Mouse (Mus musculus) limb, embryonic 10.5 days (tissue): ENCODE results near the gene Sox6. TPM values are rescaled to one million over a fixed set of nuclear protein-coding genes. Genes with fewer than 3 reads are reported as not detected.

Source experiments
- DNase-seq: peaks from one replicate; pipeline ENCODE4 v3.0.0-alpha.2; 2017; ENCODE audit warnings: low spot score
- H3K27ac ChIP-seq: fragments of 300-500 bp; sonication (generic); 2 replicates; pipeline ENCODE4 v1.5.1; 2016; ENCODE audit warnings: mild to moderate bottlenecking
- H3K27me3 ChIP-seq: fragments of 300-500 bp; sonication (generic); 2 replicates; pipeline ENCODE4 v1.6.1; 2016; ENCODE audit warnings: low read depth, mild to moderate bottlenecking; ENCODE audit not compliant: poor library complexity, severe bottlenecking
- H3K36me3 ChIP-seq: fragments of 300-500 bp; sonication (generic); 2 replicates; pipeline ENCODE4 v1.6.1; 2016; ENCODE audit warnings: mild to moderate bottlenecking, moderate library complexity
- H3K4me1 ChIP-seq: fragments of 300-500 bp; sonication (generic); 2 replicates; pipeline ENCODE4 v1.6.1; 2016
- H3K4me3 ChIP-seq: fragments of 300-500 bp; sonication (generic); 2 replicates; pipeline ENCODE4 v1.5.1; 2016; ENCODE audit warnings: mild to moderate bottlenecking, moderate library complexity
- H3K9me3 ChIP-seq: fragments of 300-500 bp; sonication (generic); replicated peaks from 2 replicates; pipeline ENCODE4 v1.6.1; 2016; ENCODE audit warnings: mild to moderate bottlenecking
- WGBS: fragments of 180-500 bp; shearing (Covaris S2); methylation state at CpG from one replicate; pipeline ENCODE4 v1.1.7; 2016; 5-methylcytosine and 5-hydroxymethylcytosine counted together
- polyA plus RNA-seq: library from polyadenylated mRNA; unstranded; fragments of >200 nt; fragmentation: Nextera tagmentation; extraction: Ambion mirVana; gene quantifications from 2 replicates; pipeline ENCODE4 v1.2.1, GENCODE M21; 2016

Gene Sox6
- polyA plus RNA-seq, 1 experiment from 2014 or later = 23.7 TPM

GRCm38 (mm10) chr7:115453042-115453712, 585.4 kb downstream of the Sox6 start:
- DNase-seq = peak; percentile 92
- no peaks in the 10 kb centered on the region for H3K9me3 ChIP-seq
- WGBS = 13% methylated on average over 21 of the region's 21 CpGs
- H3K27ac ChIP-seq = peak overlapping the region; percentile 85
- H3K4me3 ChIP-seq = peak overlapping the region; percentile 36
- H3K27me3 ChIP-seq = peaks cover 22% of the 10 kb centered on the region; the same call in 1 of the 2 replicates
- H3K36me3 ChIP-seq = no peaks in the 10 kb centered on the region
- H3K4me1 ChIP-seq = peaks cover 44% of the 10 kb centered on the region

GRCm38 (mm10) chr7:115450431-115451195, 588.0 kb downstream of the Sox6 start:
- no peaks in the 10 kb centered on the region for H3K36me3 ChIP-seq
- no peak overlapping the region for H3K4me3 ChIP-seq
- no peaks in the 10 kb centered on the region for H3K9me3 ChIP-seq
- peaks cover 29% of the 10 kb centered on the region; the same call in 1 of the 2 replicates for H3K27me3 ChIP-seq
- H3K4me1 ChIP-seq = peaks cover 57% of the 10 kb centered on the region
- DNase-seq = peak; percentile 36
- 38% methylated on average over 23 of the region's 23 CpGs for WGBS
- peak overlapping the region; percentile 82 for H3K27ac ChIP-seq

GRCm38 (mm10) chr7:115448403-115449025, 590.1 kb downstream of the Sox6 start:
- Histone ChIP-seq H3K4me1 (peaks cover 52% of the 10 kb centered on the region), H3K36me3 (no peaks in the 10 kb centered on the region), H3K27ac (no peak overlapping the region), H3K27me3 (peaks cover 20% of the 10 kb centered on the region; the same call in 1 of the 2 replicates), H3K4me3 (no peak overlapping the region), H3K9me3 (no peaks in the 10 kb centered on the region)
- DNase-seq = no peak
- 62% methylated on average over 8 of the region's 8 CpGs for WGBS

- H3K27me3 ChIP-seq = peaks cover 18% of the 10 kb centered on the region; the same call in 1 of the 2 replicates
- no peak overlapping the region for H3K4me3 ChIP-seq
- 80% methylated on average over 3 of the region's 3 CpGs for WGBS
- no peak for DNase-seq
- H3K27ac ChIP-seq = no peak overlapping the region
- H3K9me3 ChIP-seq = no peaks in the 10 kb centered on the region
- H3K36me3 ChIP-seq = no peaks in the 10 kb centered on the region
- H3K4me1 ChIP-seq = peaks cover 38% of the 10 kb centered on the region
These were observed 591.5 kb downstream of the Sox6 start for GRCm38 (mm10) chr7:115447091-115447490.

- Histone ChIP-seq H3K27me3 (0 out of 2 replicates have a peak, but pooled peaks cover 16% of the 10 kb centered on the region), H3K9me3 (no peaks in the 10 kb centered on the region), H3K27ac (no peak overlapping the region), H3K4me1 (peaks cover 36% of the 10 kb centered on the region), H3K4me3 (no peak overlapping the region), H3K36me3 (no peaks in the 10 kb centered on the region)
- no peak for DNase-seq
- 30% methylated on average over 6 of the region's 6 CpGs for WGBS
These were observed 592.0 kb downstream of the Sox6 start for GRCm38 (mm10) chr7:115446481-115447016.

GRCm38 (mm10) chr7:115426161-115426982, 612.2 kb downstream of the Sox6 start:
- H3K27me3 ChIP-seq = peaks cover 27% of the 10 kb centered on the region
- H3K9me3 ChIP-seq = no peaks in the 10 kb centered on the region
- H3K4me1 ChIP-seq = peaks cover 2% of the 10 kb centered on the region
- H3K36me3 ChIP-seq = no peaks in the 10 kb centered on the region
- no peak overlapping the region for H3K4me3 ChIP-seq
- no peak for DNase-seq
- no peak overlapping the region for H3K27ac ChIP-seq
- 87% methylated on average over 7 of the region's 7 CpGs for WGBS

- H3K4me1 ChIP-seq = peaks cover 10% of the 10 kb centered on the region
- H3K27me3 ChIP-seq = peaks cover 49% of the 10 kb centered on the region
- no peaks in the 10 kb centered on the region for H3K36me3 ChIP-seq
- no peak for DNase-seq
- no peak overlapping the region for H3K27ac ChIP-seq
- 78% methylated on average over 7 of the region's 7 CpGs for WGBS
- no peak overlapping the region for H3K4me3 ChIP-seq
- no peaks in the 10 kb centered on the region for H3K9me3 ChIP-seq
These were observed 615.8 kb downstream of the Sox6 start for GRCm38 (mm10) chr7:115422828-115423227.

- H3K4me3 ChIP-seq = peak overlapping the region; percentile 9; the same call in 1 of the 2 replicates
- H3K27me3 ChIP-seq = peaks cover 54% of the 10 kb centered on the region
- 12% methylated on average over 12 of the region's 12 CpGs for WGBS
- H3K36me3 ChIP-seq = no peaks in the 10 kb centered on the region
- DNase-seq = no peak
- H3K4me1 ChIP-seq = peaks cover 11% of the 10 kb centered on the region
- H3K27ac ChIP-seq = no peak overlapping the region
- H3K9me3 ChIP-seq = no peaks in the 10 kb centered on the region
These were observed 617.6 kb downstream of the Sox6 start for GRCm38 (mm10) chr7:115420960-115421359.

Other genes with a start within 250 kb of the Sox6 start
- 329 and 347 TPM in 2 replicates for gene 1110004F10Rik, start 601 bp upstream of the Sox6 start, polyA plus RNA-seq
- 1.1 and 1.3 TPM in 2 replicates for gene Gm4353, start 45.8 kb upstream of the Sox6 start, polyA plus RNA-seq